Mouse (Mus musculus) hindbrain, embryonic 14.5 days (tissue): Measurements from ENCODE around the gene Wdr90. TPM values are rescaled to one million over a fixed set of nuclear protein-coding genes. Genes with fewer than 3 reads are reported as not detected.

ENCODE experiments used
- ATAC-seq: fragments of 200-750 bp; cut with Nextera tagmentation; 2 replicates; pipeline ENCODE4 v1.8.0; 2017; ENCODE audit warnings: moderate number of reproducible peaks, mild to moderate bottlenecking, moderate TSS enrichment, moderate library complexity; ENCODE audit not compliant: low FRiP score
- DNase-seq: peaks from one replicate; pipeline ENCODE4 v3.0.0-alpha.2; 2015; ENCODE audit warnings: low spot score
- H3K27ac ChIP-seq: fragments of 300-500 bp; sonication (generic); 2 replicates; pipeline ENCODE4 v1.5.1; 2014; ENCODE audit warnings: mild to moderate bottlenecking, moderate library complexity
- H3K27me3 ChIP-seq: fragments of 300-500 bp; sonication (generic); 2 replicates; pipeline ENCODE4 v1.6.1; 2014; ENCODE audit warnings: mild to moderate bottlenecking, low read length, mixed read lengths; ENCODE audit not compliant: control insufficient read depth, insufficient read depth
- H3K36me3 ChIP-seq: fragments of 300-500 bp; sonication (generic); replicated peaks from 2 replicates; pipeline ENCODE4 v1.6.1; 2014; ENCODE audit not compliant: control insufficient read depth, insufficient read depth
- H3K4me1 ChIP-seq: fragments of 300-500 bp; sonication (generic); replicated peaks from 2 replicates; pipeline ENCODE4 v1.6.1; 2014; ENCODE audit warnings: antibody characterized with exemption, low read length, mixed read lengths; ENCODE audit not compliant: control insufficient read depth, insufficient read depth
- H3K4me2 ChIP-seq: fragments of 300-500 bp; sonication (generic); replicated peaks from 2 replicates; pipeline ENCODE4 v1.6.1; 2014; ENCODE audit warnings: mild to moderate bottlenecking, moderate library complexity
- H3K4me3 ChIP-seq: fragments of 300-500 bp; sonication (generic); replicated peaks from 2 replicates; pipeline ENCODE4 v1.5.1; 2014; ENCODE audit warnings: mild to moderate bottlenecking, low read length
- H3K9ac ChIP-seq: fragments of 300-500 bp; sonication (generic); 2 replicates; pipeline ENCODE4 v1.6.1; 2014
- H3K9me3 ChIP-seq: fragments of 300-500 bp; sonication (generic); 2 replicates; pipeline ENCODE4 v1.6.1; 2016; ENCODE audit warnings: low read length; ENCODE audit not compliant: control insufficient read depth
- WGBS: fragments of 180-500 bp; shearing (Covaris S2); extraction: QIAGEN DNeasy Blood & Tissue Kit; methylation state at CpG from one replicate; pipeline ENCODE4 v1.1.7; 2014; 5-methylcytosine and 5-hydroxymethylcytosine counted together
- polyA plus RNA-seq: library from polyadenylated mRNA; unstranded; fragments of >200 nt; fragmentation: Nextera tagmentation; extraction: Ambion mirVana; gene quantifications from 2 replicates; pipeline ENCODE4 v1.2.1, GENCODE M21; 2014

Gene Wdr90
- polyA plus RNA-seq, 1 experiment from 2014 or later: 13.1 TPM

GRCm38 (mm10) chr17:25886806-25887205, 25.5 kb upstream of the Wdr90 start:
- ATAC-seq: no peak
- H3K4me2 ChIP-seq: no peak overlapping the region
- H3K4me1 ChIP-seq: no peaks in the 10 kb centered on the region
- no peak overlapping the region for H3K4me3 ChIP-seq
- no peak overlapping the region for H3K27ac ChIP-seq
- H3K36me3 ChIP-seq: peaks cover 61% of the 10 kb centered on the region
- H3K9me3 ChIP-seq: no peaks in the 10 kb centered on the region
- no peak for DNase-seq
- no peak overlapping the region for H3K9ac ChIP-seq
- no peaks in the 10 kb centered on the region for H3K27me3 ChIP-seq

DNA sequence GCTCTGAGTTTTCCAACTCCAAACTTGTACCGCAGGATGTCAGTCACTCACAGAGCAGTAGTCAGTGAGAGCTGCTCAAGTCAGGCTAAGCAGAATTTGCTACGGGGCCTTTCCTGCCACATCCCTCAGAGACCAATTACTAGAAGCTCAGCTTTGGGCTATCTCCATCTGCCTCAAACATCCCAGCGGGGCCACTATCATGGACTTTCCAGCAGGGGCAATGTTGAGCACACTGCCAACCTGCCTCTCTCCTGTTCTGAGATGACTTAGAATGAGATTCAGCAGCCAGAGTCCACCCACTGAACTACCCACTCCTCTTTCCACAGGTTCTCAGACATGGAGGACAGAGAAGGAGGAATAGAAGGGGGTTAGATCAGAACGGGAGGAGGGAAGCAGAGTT, 24.3 kb upstream of the Wdr90 start:
- ATAC-seq (no peak), DNase-seq (no peak)
- Histone ChIP-seq H3K4me1 (peaks cover 6% of the 10 kb centered on the region; the same call in 1 of the 2 replicates), H3K27ac (no peak overlapping the region), H3K27me3 (no peaks in the 10 kb centered on the region), H3K9ac (no peak overlapping the region), H3K4me2 (no peak overlapping the region), H3K36me3 (peaks cover 65% of the 10 kb centered on the region), H3K4me3 (no peak overlapping the region), H3K9me3 (no peaks in the 10 kb centered on the region)
- WGBS: 60% methylated on average over 4 of the region's 4 CpGs

- H3K4me2 ChIP-seq: no peak overlapping the region
- ATAC-seq: no peak
Measured at GRCm38 (mm10) chr17:25883824-25884223, 22.5 kb upstream of the Wdr90 start.

GRCm38 (mm10) chr17:25883268-25883667, 22.0 kb upstream of the Wdr90 start:
- no peak for ATAC-seq
- 76% methylated on average over 8 of the region's 8 CpGs for WGBS

More at GRCm38 (mm10) chr17:25883824-25884223, 22.5 kb upstream of the Wdr90 start:
- Histone ChIP-seq H3K36me3 (peaks cover 54% of the 10 kb centered on the region), H3K4me3 (no peak overlapping the region), H3K4me1 (peaks cover 11% of the 10 kb centered on the region), H3K27me3 (no peaks in the 10 kb centered on the region), H3K9ac (no peak overlapping the region), H3K9me3 (no peaks in the 10 kb centered on the region), H3K27ac (no peak overlapping the region)
- WGBS: 98% methylated on average over 3 of the region's 3 CpGs
- no peak for DNase-seq

DNA sequence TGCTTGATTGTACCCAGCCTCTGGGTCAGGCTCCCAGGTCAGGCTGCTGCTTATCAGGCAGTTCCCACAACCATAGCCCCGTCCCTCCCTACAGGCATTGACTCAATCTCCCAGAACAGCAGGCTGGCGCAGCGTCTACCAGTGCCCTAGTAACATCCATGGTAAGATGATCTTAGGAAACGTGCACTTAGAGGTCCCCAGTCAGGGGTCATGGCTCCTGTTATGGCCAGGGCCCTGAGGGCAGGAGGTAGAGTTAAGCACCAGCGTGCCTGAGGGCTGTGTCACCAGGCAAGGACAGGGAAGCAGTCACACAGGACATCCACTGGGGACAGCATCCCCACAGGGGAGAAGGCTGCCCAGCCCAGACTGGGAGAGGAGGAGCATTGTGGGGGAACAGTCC, 21.0 kb upstream of the Wdr90 start:
- peaks cover 52% of the 10 kb centered on the region for H3K36me3 ChIP-seq
- no peaks in the 10 kb centered on the region for H3K9me3 ChIP-seq
- no peak overlapping the region for H3K9ac ChIP-seq
- H3K4me1 ChIP-seq: peaks cover 11% of the 10 kb centered on the region
- DNase-seq (no peak), ATAC-seq (no peak)
- no peak overlapping the region for H3K4me3 ChIP-seq
- H3K27me3 ChIP-seq: no peaks in the 10 kb centered on the region
- H3K27ac ChIP-seq: no peak overlapping the region
- WGBS: 27% methylated on average over 5 of the region's 5 CpGs
- H3K4me2 ChIP-seq: no peak overlapping the region

More at GRCm38 (mm10) chr17:25883268-25883667, 22.0 kb upstream of the Wdr90 start:
- Histone ChIP-seq H3K4me3 (no peak overlapping the region), H3K27ac (no peak overlapping the region), H3K36me3 (peaks cover 54% of the 10 kb centered on the region), H3K9me3 (no peaks in the 10 kb centered on the region), H3K9ac (no peak overlapping the region), H3K27me3 (no peaks in the 10 kb centered on the region), H3K4me1 (peaks cover 11% of the 10 kb centered on the region), H3K4me2 (no peak overlapping the region)
- DNase-seq: no peak

DNA sequence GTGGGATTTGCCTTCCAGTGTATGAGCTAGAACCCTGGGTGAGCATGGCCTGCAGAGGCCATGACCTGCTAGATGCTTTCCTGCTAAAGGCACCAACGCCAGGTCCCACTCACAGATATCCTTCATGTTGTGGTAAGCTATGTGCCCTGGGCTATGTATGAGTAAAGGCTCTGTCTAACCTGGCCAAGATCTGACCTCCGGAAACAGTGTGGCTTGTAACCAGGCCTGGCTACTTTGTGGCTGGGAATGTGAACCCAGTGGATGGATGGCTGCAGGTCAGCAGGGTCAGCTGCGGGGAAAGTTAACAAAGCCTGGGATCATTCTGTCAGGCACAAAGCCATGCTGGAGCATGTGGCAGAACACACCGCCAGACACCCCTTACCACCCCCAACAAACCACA, 20.4 kb upstream of the Wdr90 start:
- H3K4me1 ChIP-seq: peaks cover 16% of the 10 kb centered on the region
- no peak overlapping the region for H3K4me2 ChIP-seq
- no peak overlapping the region for H3K4me3 ChIP-seq
- WGBS: 10% methylated on average over 4 of the region's 4 CpGs
- ATAC-seq (no peak), DNase-seq (no peak)
- H3K27ac ChIP-seq: 0 out of 2 replicates have a peak overlapping the region, but pooled peaks have one; percentile 54
- peaks cover 51% of the 10 kb centered on the region for H3K36me3 ChIP-seq
- H3K9me3 ChIP-seq: no peaks in the 10 kb centered on the region
- no peaks in the 10 kb centered on the region for H3K27me3 ChIP-seq
- no peak overlapping the region for H3K9ac ChIP-seq

GRCm38 (mm10) chr17:25880913-25881641, 19.8 kb upstream of the Wdr90 start:
- 0 out of 2 replicates have a peak overlapping the region, but pooled peaks have one; percentile 54 for H3K27ac ChIP-seq
- no peaks in the 10 kb centered on the region for H3K27me3 ChIP-seq
- peaks cover 22% of the 10 kb centered on the region for H3K4me1 ChIP-seq
- WGBS: 7% methylated on average over 5 of the region's 5 CpGs
- ATAC-seq (no peak), DNase-seq (no peak)
- H3K4me3 ChIP-seq: no peak overlapping the region
- peak overlapping the region; percentile 12 for H3K9ac ChIP-seq
- H3K9me3 ChIP-seq: no peaks in the 10 kb centered on the region
- H3K4me2 ChIP-seq: no peak overlapping the region
- H3K36me3 ChIP-seq: peaks cover 51% of the 10 kb centered on the region

GRCm38 (mm10) chr17:25880196-25880910, 19.1 kb upstream of the Wdr90 start, which contains the start of gene Wfikkn1:
Gene Wfikkn1, minus strand, starts transcription at chr17:25880858.
- no peak within 1 kb of the TSS for H3K4me3 ChIP-seq
- H3K9ac ChIP-seq: peak within 1 kb of the TSS; percentile 12
- ATAC-seq (no peak), DNase-seq (no peak)
- 16% methylated on average over 5 of the region's 5 CpGs for WGBS
- peaks cover 24% of the 10 kb centered on the region for H3K4me1 ChIP-seq
- H3K36me3 ChIP-seq: peaks cover 51% of the 10 kb centered on the region
- no peak within 1 kb of the TSS for H3K4me2 ChIP-seq
- H3K9me3 ChIP-seq: no peaks in the 10 kb centered on the region
- 0 out of 2 replicates have a peak within 1 kb of the TSS, but pooled peaks have one; percentile 54 for H3K27ac ChIP-seq
- no peaks in the 10 kb centered on the region for H3K27me3 ChIP-seq

- Histone ChIP-seq H3K27me3 (no peaks in the 10 kb centered on the region), H3K4me1 (peaks cover 24% of the 10 kb centered on the region), H3K36me3 (peaks cover 45% of the 10 kb centered on the region), H3K4me2 (no peak overlapping the region), H3K9me3 (no peaks in the 10 kb centered on the region), H3K27ac (no peak overlapping the region), H3K9ac (no peak overlapping the region), H3K4me3 (no peak overlapping the region)
- no peak for DNase-seq
- ATAC-seq: no peak
- WGBS: 60% methylated on average over 8 of the region's 8 CpGs
Measured at GRCm38 (mm10) chr17:25879750-25880149, 18.4 kb upstream of the Wdr90 start.
